Mouse (Mus musculus) forebrain, embryonic 16.5 days (tissue): ENCODE measurements around the gene Stpg1. TPM values are rescaled to one million over a fixed set of nuclear protein-coding genes. Genes with fewer than 3 reads are reported as not detected.

Experiments used
- ATAC-seq: fragments of 200-750 bp; cut with Nextera tagmentation; 2 replicates; pipeline ENCODE4 v1.8.0; 2017; ENCODE audit warnings: mild to moderate bottlenecking, moderate library complexity
- H3K27ac ChIP-seq: fragments of 300-500 bp; sonication (generic); 2 replicates; pipeline ENCODE4 v1.5.1; 2014; ENCODE audit warnings: low read length, control low read depth
- H3K27me3 ChIP-seq: fragments of 300-500 bp; sonication (generic); replicated peaks from 2 replicates; pipeline ENCODE4 v1.6.1; 2014; ENCODE audit warnings: low read length; ENCODE audit not compliant: control insufficient read depth, insufficient read depth
- H3K36me3 ChIP-seq: fragments of 300-500 bp; sonication (generic); 2 replicates; pipeline ENCODE4 v1.6.1; 2014; ENCODE audit not compliant: control insufficient read depth, insufficient read depth
- H3K4me1 ChIP-seq: fragments of 300-500 bp; sonication (generic); replicated peaks from 2 replicates; pipeline ENCODE4 v1.6.1; 2014; ENCODE audit warnings: low read length; ENCODE audit not compliant: control insufficient read depth, insufficient read depth
- H3K4me2 ChIP-seq: fragments of 300-500 bp; sonication (generic); 2 replicates; pipeline ENCODE4 v1.6.1; 2014; ENCODE audit warnings: mild to moderate bottlenecking, low read length, control low read depth
- H3K4me3 ChIP-seq: fragments of 300-500 bp; sonication (generic); replicated peaks from 2 replicates; pipeline ENCODE4 v1.5.1; 2014; ENCODE audit warnings: mild to moderate bottlenecking, low read length, control low read depth
- H3K9ac ChIP-seq: fragments of 300-500 bp; sonication (generic); replicated peaks from 2 replicates; pipeline ENCODE4 v1.6.1; 2014; ENCODE audit warnings: low read depth, low read length, control low read depth
- H3K9me3 ChIP-seq: fragments of 300-500 bp; sonication (generic); 2 replicates; pipeline ENCODE4 v1.6.1; 2016; ENCODE audit warnings: low read length; ENCODE audit not compliant: control insufficient read depth
- WGBS: fragments of 180-500 bp; shearing (Covaris S2); extraction: QIAGEN DNeasy Blood & Tissue Kit; methylation state at CpG from one replicate; pipeline ENCODE4 v1.1.7; 2014; 5-methylcytosine and 5-hydroxymethylcytosine counted together
- polyA plus RNA-seq: library from polyadenylated mRNA; unstranded; fragments of >200 nt; fragmentation: Nextera tagmentation; extraction: Ambion mirVana; gene quantifications from 2 replicates; pipeline ENCODE4 v1.2.1, GENCODE M21; 2015

Stpg1 gene
- polyA plus RNA-seq, 1 experiment from 2014 or later: not detected

GRCm38 (mm10) chr4:135525057-135525456 is 30.5 kb downstream of the Stpg1 start:
- Histone ChIP-seq H3K4me2 (no peak overlapping the region), H3K36me3 (no peaks in the 10 kb centered on the region), H3K27ac (no peak overlapping the region), H3K9ac (no peak overlapping the region), H3K27me3 (peaks cover 3% of the 10 kb centered on the region), H3K4me1 (peaks cover 8% of the 10 kb centered on the region; the same call in 1 of the 2 replicates), H3K9me3 (no peaks in the 10 kb centered on the region), H3K4me3 (no peak overlapping the region)
- ATAC-seq: no peak
- 64% methylated on average over 12 of the region's 12 CpGs for WGBS

- peak overlapping the region; percentile 38; the same call in 1 of the 2 replicates for H3K4me2 ChIP-seq
- H3K9ac ChIP-seq: no peak overlapping the region; the same call in 1 of the 2 replicates
- 7% methylated on average over 14 of the region's 14 CpGs for WGBS
- peaks cover 10% of the 10 kb centered on the region; the same call in 1 of the 2 replicates for H3K4me1 ChIP-seq
- H3K9me3 ChIP-seq: no peaks in the 10 kb centered on the region
- ATAC-seq: peak; percentile 74
- no peak overlapping the region for H3K27ac ChIP-seq
- peaks cover 3% of the 10 kb centered on the region for H3K27me3 ChIP-seq
- H3K4me3 ChIP-seq: no peak overlapping the region
- H3K36me3 ChIP-seq: no peaks in the 10 kb centered on the region
Observed at GRCm38 (mm10) chr4:135526039-135526710, 31.6 kb downstream of the Stpg1 start.

- H3K4me2 ChIP-seq: no peak overlapping the region
- WGBS: 68% methylated on average over 2 of the region's 2 CpGs
- ATAC-seq: no peak
- no peak overlapping the region for H3K9ac ChIP-seq
- no peak overlapping the region for H3K4me3 ChIP-seq
- H3K27me3 ChIP-seq: peaks cover 3% of the 10 kb centered on the region
- no peaks in the 10 kb centered on the region for H3K36me3 ChIP-seq
- no peaks in the 10 kb centered on the region for H3K9me3 ChIP-seq
- H3K4me1 ChIP-seq: peaks cover 7% of the 10 kb centered on the region; the same call in 1 of the 2 replicates
- no peak overlapping the region for H3K27ac ChIP-seq
Observed at GRCm38 (mm10) chr4:135530270-135530669, 35.7 kb downstream of the Stpg1 start.

- Histone ChIP-seq H3K4me1 (peaks cover 6% of the 10 kb centered on the region; the same call in 1 of the 2 replicates), H3K4me2 (no peak overlapping the region), H3K9ac (no peak overlapping the region), H3K36me3 (no peaks in the 10 kb centered on the region), H3K4me3 (no peak overlapping the region), H3K9me3 (no peaks in the 10 kb centered on the region), H3K27ac (no peak overlapping the region; the same call in 1 of the 2 replicates), H3K27me3 (no peaks in the 10 kb centered on the region)
- WGBS: 78% methylated on average over 9 of the region's 9 CpGs
- peak; percentile 47; the same call in 1 of the 2 replicates for ATAC-seq
Observed at GRCm38 (mm10) chr4:135531236-135531635, 36.6 kb downstream of the Stpg1 start.

- 60% methylated on average over 9 of the region's 9 CpGs for WGBS
- ATAC-seq: no peak
Observed at GRCm38 (mm10) chr4:135531771-135532613, 37.4 kb downstream of the Stpg1 start.

GRCm38 (mm10) chr4:135533001-135533400 is 38.4 kb downstream of the Stpg1 start:
- Histone ChIP-seq H3K27me3 (no peaks in the 10 kb centered on the region), H3K9ac (no peak overlapping the region), H3K27ac (no peak overlapping the region), H3K4me2 (no peak overlapping the region), H3K4me3 (no peak overlapping the region), H3K36me3 (no peaks in the 10 kb centered on the region), H3K9me3 (no peaks in the 10 kb centered on the region), H3K4me1 (0 out of 2 replicates have a peak, but pooled peaks cover 3% of the 10 kb centered on the region)
- 78% methylated on average over 6 of the region's 6 CpGs for WGBS
- no peak for ATAC-seq

More at GRCm38 (mm10) chr4:135531771-135532613, 37.4 kb downstream of the Stpg1 start:
- Histone ChIP-seq H3K4me1 (0 out of 2 replicates have a peak, but pooled peaks cover 3% of the 10 kb centered on the region), H3K4me3 (no peak overlapping the region), H3K36me3 (no peaks in the 10 kb centered on the region), H3K9ac (no peak overlapping the region), H3K27ac (no peak overlapping the region), H3K27me3 (no peaks in the 10 kb centered on the region), H3K9me3 (no peaks in the 10 kb centered on the region), H3K4me2 (no peak overlapping the region)

GRCm38 (mm10) chr4:135535021-135535420 is 40.4 kb downstream of the Stpg1 start:
- Histone ChIP-seq H3K9ac (no peak overlapping the region), H3K4me3 (no peak overlapping the region), H3K4me1 (0 out of 2 replicates have a peak, but pooled peaks cover 3% of the 10 kb centered on the region), H3K36me3 (no peaks in the 10 kb centered on the region), H3K4me2 (no peak overlapping the region), H3K27ac (no peak overlapping the region), H3K27me3 (no peaks in the 10 kb centered on the region), H3K9me3 (no peaks in the 10 kb centered on the region)
- 99% methylated on average over 3 of the region's 3 CpGs for WGBS
- ATAC-seq: no peak

GRCm38 (mm10) chr4:135539056-135539455 is 44.5 kb downstream of the Stpg1 start:
- H3K4me1 ChIP-seq: no peaks in the 10 kb centered on the region
- H3K27me3 ChIP-seq: no peaks in the 10 kb centered on the region
- ATAC-seq: no peak
- H3K27ac ChIP-seq: no peak overlapping the region
- WGBS: 89% methylated on average over 12 of the region's 12 CpGs
- H3K4me2 ChIP-seq: no peak overlapping the region
- H3K9me3 ChIP-seq: no peaks in the 10 kb centered on the region
- H3K9ac ChIP-seq: no peak overlapping the region
- H3K36me3 ChIP-seq: no peaks in the 10 kb centered on the region
- no peak overlapping the region for H3K4me3 ChIP-seq

- Histone ChIP-seq H3K9ac (no peak overlapping the region), H3K27me3 (no peaks in the 10 kb centered on the region), H3K4me1 (no peaks in the 10 kb centered on the region), H3K4me3 (no peak overlapping the region), H3K27ac (no peak overlapping the region), H3K4me2 (no peak overlapping the region), H3K9me3 (no peaks in the 10 kb centered on the region), H3K36me3 (no peaks in the 10 kb centered on the region)
- WGBS: 42% methylated on average over 9 of the region's 9 CpGs
- ATAC-seq: no peak
Observed at GRCm38 (mm10) chr4:135540057-135540456, 45.5 kb downstream of the Stpg1 start.
